Mouse (Mus musculus): ENCODE measurements around the gene Elk4.

The Elk4 gene

DNA sequence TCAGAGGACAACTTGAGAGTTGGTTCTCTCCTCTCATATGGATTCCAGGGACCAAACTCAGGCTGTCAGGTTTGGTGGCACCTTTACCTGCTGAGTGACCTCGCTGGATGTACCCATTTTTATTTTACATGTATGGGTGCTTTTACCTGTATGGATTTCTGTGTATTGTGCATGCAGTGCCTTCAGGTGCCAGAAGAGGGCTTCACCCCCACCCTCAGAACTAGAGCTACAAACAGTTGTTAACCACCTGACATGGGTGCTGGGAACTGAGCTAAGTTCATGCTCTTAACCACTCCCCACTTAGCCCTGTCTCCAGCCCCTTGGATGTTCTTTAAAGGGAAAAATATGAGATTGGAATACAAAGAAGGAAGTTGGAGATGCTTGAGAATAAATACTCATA, 7.4 kb downstream of the Elk4 start:
- no peak for DNase-seq (ENCODE audit: extremely low spot score)

DNA sequence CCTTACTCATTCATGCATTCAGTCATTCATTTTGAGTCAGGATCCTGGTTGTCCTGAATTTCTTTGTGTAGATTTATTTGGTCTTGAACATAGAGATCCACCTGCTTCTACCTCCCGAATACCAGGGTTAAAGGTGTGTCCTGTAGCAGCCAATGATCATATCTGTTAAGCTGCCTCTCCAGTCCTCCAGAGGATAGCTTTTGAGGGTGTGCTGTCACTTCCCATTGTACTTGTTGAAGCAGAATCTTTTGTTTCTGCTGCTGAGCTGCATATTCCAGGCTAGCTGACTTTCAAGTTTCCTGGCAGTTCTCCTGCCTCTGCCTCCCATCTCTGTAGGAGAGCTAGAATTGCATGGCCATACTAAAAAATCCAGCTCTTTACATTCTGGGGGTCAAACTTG, 9.3 kb downstream of the Elk4 start:
- no peak for DNase-seq (ENCODE audit: extremely low spot score)

DNA sequence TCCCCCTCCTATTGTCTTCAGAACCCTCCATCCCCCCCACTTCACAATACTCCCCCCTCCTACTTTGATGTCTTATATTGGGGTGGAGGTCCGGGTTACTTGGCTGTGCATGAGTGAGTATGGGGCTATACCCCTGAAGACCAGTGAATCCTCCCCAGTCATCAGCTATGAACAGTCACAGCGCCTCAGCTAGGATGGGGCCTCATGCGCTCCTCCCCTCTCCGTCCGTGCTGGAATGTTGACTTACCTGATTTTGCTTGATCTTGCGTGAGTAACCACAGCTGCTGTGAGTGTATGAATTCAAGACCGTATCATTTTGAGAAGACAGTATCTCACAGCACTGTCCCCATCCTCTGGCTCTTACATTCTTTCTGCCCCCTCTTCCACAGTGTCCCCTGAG, 12.5 kb downstream of the Elk4 start:
- DNase-seq (ENCODE audit: extremely low spot score), result no peak

DNA sequence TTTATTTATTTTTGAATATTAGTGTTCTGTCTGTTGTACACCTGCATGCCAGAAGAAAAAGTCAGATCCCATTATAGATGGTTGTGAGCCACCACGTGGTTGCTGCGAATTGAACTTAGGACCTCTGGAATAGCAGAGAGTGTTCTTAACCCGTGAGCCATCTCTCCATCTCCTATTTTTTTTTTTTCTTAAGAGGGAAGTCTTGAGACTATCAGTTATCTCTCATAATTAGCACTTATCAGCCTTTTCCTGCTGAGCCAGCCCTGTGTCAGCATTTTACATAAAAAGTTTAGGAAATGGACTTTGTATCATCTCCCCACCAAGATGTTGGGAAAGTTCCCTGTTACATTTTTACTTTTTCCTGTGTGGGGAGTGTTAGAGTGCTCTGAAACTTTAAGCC, 14.7 kb downstream of the Elk4 start:
- DNase-seq (ENCODE audit: extremely low spot score), result no peak

DNA sequence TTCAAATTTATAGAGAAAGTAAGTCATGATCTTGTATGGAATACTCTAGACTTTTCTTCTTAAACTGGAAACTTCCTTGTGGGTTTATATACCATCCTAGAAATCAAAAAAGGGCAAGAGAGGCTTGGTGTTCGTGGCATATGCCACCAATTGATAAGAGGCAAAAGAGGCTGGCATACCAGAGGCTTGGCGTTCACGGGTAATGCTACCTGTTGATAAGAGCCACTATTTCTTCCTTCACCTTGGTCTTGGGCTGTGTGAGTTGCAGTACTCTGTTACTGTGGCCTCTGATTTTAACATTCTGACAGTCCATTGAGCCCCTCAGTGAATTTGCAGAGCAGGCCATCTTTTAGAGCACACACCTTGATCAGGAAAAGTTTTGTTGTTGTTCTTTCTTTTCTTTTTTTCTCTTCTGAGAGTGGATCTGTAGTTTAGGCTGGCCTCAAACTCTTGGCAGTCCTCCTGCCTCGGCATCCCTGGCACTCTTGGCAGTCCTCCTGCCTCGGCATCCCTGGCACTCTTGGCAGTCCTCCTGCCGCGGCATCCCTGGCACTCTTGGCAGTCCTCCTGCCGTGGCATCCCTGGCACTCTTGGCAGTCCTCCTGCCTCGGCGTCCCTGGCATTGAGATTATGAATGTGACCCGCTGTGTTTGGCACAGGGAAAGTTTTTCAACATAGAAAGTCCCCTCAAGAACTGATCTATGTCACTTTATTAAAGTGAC, 19.7 kb downstream of the Elk4 start:
- no peak for DNase-seq (ENCODE audit: extremely low spot score)

DNA sequence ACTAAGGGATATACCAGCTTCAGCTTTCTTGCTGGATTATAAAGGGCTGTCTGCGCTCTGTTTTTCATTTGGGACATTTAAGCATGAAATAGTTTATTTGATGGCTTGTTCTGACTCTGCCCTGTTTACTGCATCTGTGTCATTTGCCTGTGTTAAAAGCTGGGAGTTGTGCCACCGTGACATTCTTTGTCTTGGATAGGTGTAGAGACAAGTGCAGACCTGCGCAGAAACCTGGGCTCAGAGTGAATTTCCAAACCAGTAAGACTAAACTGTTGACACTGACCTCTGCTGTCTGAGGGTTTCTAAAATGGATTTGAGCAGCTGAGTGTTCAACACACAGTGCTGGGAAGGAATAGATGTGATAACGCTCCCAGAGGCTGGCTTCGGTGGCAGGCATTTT, 20.6 kb downstream of the Elk4 start:
- no peak for DNase-seq (ENCODE audit: extremely low spot score)

DNA sequence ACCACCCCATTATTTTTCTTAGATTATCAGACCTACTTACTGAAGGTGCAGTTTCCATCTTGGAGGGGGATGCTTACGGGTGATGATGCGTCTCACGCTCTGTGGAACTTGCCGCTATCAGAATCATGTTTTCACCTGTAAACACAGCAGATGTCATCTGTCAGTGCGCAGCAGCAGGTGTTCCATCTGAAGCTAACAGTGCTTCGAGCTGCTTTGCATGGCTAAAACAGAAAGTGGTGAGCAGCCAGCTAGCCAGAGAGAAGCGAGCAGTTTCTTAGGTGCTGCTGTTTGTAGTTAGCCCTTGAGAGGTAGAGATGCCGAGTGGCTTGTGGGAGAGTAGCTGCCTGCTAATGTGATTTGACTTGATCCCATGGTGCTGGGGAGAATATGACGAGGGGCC, 21.0 kb downstream of the Elk4 start:
- DNase-seq (ENCODE audit: extremely low spot score), result no peak

DNA sequence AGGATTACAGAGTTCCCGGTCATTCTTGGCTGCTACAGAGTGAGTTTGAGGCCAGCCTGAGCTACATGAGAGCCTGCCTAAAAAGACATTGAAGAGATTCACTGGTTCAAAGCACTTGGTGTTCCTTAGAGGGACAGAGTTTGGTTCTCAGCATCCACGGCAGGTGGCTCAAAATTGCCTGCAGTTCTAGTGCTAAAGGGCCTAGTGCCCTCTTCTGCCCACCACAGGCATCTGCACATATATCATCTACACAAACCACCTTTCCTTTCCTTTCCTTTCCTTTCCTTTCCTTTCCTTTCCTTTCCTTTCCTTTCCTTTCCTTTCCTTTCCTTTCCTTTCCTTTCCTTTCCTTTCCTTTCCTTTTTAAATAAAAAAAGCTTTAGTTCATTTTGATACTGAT, 23.2 kb downstream of the Elk4 start:
- no peak for DNase-seq (ENCODE audit: extremely low spot score)

DNA sequence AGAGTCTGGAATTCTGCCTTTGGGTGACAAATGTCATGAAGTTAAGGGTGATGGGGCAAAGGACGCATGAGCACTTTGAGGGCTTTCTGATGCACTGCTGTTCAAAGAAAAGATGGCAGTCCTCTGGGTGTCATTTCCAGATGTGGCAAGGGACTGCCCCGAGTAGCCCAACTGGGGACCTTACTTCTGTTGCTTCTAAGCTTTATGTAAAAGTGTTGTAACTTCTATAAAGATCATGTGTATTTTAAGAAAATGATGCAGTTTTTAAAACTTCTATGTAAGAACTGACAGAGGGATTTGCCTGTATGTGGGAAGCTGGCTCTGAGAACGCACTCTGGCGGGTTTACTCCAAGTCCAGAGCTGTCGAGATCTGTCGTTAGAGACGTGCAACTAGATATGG, 24.8 kb downstream of the Elk4 start:
- DNase-seq (ENCODE audit: extremely low spot score), result no peak

DNA sequence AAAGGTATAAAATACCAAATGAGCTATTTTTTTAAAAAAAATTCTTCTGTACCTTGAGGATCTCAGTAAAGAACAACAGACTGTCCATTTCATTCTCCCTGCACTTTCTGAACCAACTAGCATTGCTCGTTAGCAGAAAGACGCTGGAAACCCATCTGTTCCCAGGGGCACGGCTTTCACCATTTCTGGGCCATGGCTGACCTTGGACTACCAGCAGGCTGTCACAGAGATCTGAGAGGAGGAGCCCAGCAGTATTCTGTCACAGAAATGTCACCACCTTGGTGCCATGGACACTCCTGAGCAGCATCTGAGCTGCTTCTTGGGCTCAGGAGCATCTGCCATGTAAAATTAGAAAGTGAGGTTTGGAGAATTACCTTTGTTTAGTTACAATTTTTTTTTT, 30.3 kb downstream of the Elk4 start:
- no peak for DNase-seq (ENCODE audit: extremely low spot score)

DNA sequence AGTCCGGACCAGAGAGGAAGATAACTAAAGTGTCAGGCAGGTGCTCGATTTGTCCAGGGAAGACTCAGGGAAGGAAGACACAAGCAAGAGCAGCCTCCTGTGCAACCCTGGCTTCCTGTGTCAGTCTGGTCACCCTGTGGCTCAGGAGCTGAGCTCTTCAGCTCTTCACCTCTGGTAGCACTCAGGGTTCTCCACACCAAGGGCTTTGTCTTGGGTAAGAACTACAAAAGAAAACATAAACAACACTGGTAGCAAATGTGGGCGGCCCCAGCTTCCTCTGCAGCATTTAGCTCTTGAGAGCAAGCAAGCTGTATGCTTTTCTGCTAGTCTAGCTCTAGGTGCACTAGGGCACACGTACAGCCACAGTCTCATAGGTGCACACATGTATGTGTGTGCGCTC, 31.3 kb downstream of the Elk4 start:
- no peak for DNase-seq (ENCODE audit: extremely low spot score)

DNA sequence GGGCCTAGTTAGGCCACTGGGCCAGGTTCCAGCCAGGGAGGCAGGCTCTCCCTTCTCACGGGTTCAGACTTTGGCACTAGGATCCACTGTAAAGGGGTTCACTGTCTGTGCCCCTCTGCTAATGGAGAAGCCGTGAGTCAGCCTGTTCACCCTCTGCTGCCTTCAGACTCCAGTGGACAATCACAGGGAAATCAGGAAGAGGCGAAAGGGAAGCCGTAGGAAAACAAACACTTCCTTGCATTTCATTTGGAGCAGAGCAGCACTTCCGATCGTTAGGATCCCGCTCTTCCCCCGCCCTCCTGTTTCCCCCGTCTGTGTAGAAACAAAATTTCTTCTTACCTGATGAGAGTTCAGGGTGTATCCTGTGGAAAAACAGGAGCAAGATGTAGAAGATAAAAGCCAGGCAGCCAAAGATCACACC, 32.8 kb downstream of the Elk4 start:
- no peak for DNase-seq (ENCODE audit: extremely low spot score)

DNA sequence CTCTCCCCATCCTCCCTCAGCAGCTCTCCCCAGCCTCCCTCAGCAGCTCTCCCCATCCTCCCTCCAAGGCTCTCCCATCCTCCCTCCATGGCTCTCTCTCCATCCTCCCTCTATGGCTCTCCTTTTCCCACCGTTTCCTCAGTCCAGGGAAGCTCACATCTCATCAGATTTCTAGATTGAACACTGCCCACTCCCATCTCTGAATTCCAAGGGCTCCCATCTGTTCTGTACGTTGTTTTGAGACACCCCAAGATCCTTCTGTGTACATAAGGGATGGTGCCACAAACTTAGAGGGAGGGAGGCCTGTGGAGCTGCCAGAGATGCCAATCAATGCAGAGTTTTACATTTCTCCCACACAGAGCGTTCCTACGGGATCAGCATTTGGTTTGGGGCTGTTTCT, 36.4 kb downstream of the Elk4 start:
- no peak for DNase-seq (ENCODE audit: extremely low spot score)

DNA sequence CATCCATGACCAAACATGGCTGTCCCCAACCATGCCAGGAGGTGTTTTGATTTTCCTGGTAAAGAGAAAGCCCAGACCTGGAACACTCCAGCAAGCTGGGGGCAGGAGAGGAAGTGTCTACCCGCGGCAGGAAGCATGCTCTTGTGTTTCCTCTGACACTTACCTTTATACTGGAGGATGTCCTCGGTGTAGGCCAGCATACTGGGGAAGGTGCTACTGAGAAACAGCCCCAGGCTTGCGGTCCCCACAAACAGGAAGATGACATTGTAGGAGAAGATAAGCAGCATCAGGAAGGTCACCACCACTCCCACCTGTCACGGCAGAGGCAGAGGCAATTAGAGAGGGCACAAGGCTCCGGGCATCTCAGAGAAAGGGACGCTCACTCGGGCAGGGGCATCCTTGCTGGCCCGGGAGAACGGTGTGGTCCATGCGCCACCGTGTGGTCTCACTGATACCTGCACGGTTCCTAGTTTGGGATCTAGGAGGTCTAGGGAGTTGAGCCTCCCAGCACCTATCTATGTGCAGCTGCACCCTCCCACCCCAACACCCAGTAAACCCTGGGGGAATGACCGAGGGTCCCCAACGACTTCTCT, 38.8 kb downstream of the Elk4 start:
- peak; percentile 54 for DNase-seq (ENCODE audit: extremely low spot score)

DNA sequence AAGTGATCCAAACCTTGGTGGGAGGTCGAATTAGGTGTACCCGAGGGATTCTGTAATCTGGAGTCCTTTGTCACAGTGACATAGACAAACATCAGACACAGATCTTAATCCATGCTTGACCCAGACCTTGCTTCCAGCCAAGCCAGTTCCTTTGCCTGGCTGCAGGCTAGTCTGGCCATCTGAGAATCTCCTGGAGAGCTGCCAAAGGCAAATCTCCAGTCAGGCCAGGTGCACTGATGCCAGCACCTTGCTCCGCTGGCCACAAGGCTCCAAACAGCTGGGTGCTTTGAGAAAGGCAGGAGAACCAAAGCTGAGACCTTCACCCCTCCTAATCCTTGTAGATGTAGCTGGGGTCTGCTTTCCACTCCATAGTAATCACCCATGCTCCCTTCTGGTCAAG, 44.3 kb downstream of the Elk4 start:
- no peak for DNase-seq (ENCODE audit: extremely low spot score)

DNA sequence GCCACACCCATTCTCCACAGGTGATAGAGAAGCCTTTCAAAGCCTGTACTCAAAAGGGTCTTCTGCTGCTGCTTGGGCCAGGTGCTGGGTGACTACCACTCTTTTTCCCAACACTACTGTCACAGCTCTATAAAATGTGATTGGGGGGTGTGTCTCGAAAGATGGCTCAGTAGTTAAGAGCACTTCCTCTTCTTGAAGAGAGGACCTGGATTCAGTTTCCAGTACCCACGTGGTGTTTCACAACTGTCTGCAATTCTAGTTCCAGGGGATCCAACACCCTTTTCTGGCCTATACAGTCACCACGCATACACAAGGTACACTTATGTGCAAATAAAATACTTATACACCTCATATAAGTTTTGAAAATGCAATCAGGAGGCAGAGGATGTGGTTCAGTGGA, 47.0 kb downstream of the Elk4 start:
- DNase-seq (ENCODE audit: extremely low spot score), result no peak

DNA sequence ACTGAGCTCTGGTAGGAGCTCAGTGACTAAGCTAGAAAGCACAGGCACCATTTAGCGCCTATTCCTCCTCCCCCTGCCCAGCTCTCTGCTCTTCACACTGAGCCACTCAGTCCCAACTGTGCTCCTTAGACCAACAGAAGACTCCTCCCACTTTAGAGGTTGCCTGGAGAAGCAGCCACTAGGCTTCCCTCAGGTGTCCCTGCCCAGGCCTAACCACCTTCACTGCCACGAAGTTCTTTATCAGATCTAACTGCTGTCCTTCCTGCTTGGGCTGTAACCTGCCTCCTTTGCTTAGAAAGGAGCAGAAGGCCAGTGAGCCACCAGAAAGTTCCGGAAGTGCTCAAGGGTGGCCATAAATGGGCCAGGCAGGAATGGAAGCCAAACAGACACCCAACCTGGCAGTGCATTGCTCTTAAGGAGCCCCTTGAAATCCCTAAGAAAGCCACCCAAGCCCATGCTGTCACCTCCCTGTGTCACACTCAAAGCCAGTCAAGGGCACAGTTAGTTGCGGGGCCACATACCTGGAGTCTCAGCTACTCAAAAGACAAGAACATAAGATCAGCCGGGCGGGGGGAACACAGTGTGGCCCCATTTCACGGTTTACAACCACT, 47.8 kb downstream of the Elk4 start:
- no peak for DNase-seq (ENCODE audit: extremely low spot score)

DNA sequence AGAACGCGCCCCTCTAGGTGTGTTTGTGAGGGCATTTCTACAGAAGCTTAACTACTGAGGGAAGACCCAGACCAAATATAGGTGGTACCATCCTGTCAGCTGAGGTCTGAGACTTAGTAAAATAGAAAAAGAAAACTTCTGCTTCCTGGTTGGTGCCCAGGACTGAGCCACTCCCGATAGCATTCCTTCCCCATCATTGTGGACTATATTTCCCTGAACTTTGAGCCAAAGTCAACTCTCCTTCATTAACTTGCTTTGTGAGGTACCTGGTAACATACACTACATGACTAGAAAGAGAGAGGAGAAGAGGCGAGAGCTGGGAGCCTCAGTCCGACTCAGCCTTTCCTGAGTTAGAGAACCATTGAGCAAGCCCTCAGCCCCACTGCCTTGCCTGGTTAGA, 51.2 kb downstream of the Elk4 start:
- no peak for DNase-seq (ENCODE audit: extremely low spot score)

DNA sequence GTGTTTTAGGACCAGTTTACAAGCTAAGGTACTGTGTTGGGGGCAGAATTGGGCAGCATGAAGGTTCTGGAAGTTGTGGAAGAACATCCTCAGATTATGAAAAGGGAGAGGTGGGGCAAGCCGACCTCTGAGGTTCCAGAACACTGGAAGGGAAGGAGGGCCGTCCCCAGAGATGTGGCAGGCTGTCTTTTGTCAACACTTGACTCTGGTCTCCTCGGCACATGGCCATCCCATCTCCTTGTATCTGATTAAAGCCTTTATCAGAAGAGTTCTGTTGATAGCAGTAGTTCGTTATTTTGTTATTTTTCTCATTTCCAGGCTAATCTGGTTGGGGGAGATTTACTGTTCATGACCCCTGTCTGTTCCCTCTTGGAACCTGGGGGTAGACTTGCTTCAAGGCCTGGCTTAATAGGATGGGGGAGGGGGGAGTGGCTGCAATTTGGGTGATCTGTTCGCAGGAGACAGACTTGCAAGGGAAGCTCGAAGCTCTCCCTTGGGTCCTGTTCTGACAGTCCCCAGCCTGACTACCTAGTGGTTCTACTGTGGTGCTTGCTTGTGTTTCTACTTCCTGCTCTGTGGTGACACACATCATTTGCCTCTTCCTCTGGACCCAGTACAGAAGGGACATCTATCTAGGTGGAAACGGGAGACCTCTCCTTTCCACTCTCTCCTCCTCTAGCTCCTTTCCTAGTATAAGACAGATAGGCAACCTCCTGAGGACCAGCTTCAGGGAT, 52.8 kb downstream of the Elk4 start:
- DNase-seq (ENCODE audit: extremely low spot score), result no peak

DNA sequence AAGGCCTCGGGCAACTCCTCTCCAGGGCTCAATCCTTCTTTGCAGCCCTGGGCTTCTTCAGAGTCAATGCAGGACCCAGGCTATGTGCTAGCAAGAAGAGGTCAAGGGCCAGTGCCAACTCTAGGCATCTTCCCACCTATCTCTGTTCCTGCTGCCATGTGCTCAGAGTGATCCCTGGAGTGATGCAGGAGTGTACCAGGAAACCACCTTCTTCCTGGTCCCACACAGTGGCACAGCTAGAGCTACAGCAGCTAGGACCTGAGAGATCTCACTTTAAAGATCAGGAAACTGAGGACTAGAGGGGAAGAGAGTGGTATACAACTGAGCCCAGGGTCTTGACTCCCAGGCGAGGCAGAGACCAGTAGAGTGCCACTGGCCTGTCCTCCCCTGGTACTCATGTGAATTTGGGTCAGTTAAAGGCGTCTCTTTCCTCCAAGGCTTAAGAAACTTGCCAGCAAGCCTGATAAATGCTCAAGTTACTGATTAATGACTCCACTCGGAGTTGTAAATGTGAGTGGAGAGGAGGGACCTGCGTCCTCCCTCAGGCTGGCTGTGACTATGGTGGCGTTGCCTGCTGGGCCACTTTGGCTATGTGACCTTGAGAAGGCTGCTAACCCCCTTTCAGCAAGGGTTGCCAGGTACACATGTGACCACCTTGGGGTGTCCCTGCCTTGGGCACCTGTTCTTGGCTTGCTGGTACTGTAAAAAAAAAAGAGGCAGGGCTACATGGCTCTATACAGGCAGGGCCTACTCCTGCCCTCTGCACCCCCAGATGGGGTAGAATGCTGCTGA, 54.5 kb downstream of the Elk4 start:
- no peak for DNase-seq (ENCODE audit: extremely low spot score)

DNA sequence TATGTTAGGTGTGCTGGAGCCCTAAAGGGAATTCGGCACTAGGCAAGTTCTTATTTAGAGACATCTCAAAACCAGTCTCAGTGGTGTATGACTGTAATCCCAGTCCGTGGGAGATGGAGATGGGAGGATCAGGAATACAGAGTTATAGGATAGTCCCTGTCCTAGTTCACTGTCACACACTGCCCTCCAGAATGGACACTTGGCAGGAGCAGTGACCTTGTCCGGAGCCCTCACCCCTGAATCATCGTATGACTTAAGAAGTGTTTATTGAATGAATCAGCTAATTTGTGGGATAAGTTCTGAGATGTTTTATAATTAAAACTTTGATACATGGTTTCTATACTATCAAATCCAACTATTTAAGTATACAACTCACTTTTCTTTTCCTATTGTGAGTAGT, 55.7 kb downstream of the Elk4 start:
- no peak for DNase-seq (ENCODE audit: extremely low spot score)

DNA sequence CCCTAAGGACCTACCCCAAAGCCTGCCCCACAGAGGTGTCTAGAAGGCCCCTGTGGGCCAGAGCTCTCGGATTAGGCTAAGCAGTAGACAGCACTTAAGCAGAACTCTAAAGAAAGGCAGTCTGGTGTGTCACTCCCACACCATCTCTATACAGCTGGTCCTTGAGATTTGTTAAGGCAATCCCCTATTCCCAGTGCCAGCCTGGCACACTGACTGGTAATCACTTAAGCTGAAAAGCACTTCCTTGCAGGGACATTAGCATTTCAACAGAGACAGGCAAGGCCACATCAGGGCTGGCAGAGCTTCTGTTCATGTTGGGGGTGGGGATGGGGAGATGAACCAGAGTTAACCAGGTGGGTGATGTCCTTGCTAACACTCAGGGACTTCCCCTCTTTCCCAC, 57.6 kb downstream of the Elk4 start:
- no peak for DNase-seq (ENCODE audit: extremely low spot score)

Data from embryo, embryonic 9.5 days (tissue).